Mouse (Mus musculus): ENCODE data around the gene Kmt2d. TPM values are rescaled to one million over a fixed set of nuclear protein-coding genes. Genes with fewer than 3 reads are reported as not detected.

The Kmt2d gene
- total RNA-seq, 4 experiments from 2014 or later = 52.6 to 67.2 (median 59.1) TPM

DNA sequence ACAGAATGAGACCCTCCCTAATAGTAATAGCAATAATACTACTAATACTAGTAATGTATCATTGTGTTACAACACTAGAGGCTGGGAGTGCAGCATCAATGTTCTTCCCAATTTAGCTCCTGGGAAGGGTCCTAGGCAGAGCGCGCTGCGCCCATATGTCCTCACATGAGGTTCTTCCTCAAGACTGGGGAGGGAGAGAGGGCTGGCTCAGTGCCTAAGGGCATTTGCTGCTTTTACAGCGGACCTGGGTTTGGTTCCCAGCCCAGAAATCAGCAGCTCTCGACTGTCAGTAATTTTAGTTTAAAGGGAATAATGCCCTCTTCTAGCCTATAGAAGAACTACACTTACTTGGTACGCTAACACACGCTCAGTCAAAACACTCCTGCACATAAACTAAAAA lies 16.5 kb upstream of the Kmt2d start:
- no peak for DNase-seq (ENCODE audit: low spot score in 2 of 2)

DNA sequence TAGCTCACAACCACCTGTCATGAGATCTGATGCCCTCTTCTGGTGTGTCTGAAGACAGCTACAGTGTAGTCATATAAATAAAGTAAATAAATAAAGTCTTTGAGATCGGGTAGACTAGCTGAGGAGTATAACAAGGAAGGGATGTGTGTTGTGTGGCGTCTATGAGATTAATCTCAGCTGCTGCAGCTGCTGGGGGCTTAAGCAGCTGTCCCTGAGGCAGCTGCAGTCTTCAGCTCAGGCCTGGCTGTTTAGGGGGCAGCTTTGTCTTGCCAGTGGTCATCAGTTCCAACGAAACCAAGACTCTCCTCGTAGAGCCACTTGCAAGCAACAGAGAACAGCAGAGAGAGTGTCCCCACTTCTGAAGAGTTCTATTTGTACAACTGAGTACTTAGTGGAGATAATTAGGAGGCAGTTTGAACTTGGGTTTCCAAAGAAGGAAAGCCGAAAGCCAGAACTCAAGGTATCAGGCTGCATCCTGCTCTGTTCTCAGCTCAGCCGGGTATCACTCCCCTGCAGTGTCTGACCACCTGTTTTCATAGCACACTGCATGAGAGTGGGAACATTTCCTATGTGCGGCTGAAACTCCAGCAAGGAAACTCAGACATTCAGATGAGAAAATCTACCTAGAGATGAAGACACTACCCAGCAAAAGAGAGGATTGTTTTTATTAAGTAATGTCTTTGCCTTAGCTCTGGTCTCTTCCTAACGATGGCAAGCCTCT lies 15.8 kb upstream of the Kmt2d start:
- no peak for DNase-seq (ENCODE audit: low spot score in 2 of 2)

DNA sequence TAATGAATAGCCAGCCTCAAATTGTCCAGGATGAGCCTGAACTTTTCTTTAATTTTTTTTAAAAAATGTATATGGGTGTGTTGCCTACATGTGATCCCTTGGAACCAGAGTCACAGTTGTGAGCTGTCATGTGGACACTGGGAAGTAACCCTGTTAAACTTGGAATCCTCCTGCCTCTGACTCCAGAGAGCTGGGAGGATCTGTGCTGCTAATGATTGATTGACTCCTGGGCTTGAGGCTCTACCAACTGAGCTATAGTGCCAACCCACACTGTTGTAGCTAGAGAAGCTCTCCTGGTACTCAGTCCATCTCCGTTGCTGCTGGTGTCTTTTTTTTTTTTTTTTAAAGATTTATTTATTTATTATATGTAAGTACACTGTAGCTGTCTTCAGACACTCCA lies 13.1 kb upstream of the Kmt2d start:
- DNase-seq (ENCODE audit: low spot score in 2 of 2) = no peak

DNA sequence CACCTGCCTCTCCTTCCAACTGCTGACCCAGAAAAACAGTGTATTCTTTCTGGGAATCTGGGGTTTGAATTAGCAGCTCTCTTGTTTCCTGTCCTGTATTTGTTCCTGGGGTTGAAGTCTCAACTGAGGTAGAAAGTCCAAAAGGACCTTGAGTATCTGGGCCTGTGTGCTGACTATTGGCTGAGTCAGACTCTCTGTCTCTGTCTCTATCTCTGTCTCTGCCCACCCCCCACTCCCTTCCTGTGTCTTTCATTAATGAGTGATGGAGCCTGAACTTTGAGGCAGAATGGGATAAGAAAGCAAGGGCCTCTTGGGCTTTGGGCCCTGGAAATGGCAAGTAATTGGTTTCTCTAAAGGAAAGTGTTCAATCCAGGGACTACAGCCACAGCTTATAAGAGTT lies 12.7 kb upstream of the Kmt2d start:
- no peak for DNase-seq (ENCODE audit: low spot score in 2 of 2)

DNA sequence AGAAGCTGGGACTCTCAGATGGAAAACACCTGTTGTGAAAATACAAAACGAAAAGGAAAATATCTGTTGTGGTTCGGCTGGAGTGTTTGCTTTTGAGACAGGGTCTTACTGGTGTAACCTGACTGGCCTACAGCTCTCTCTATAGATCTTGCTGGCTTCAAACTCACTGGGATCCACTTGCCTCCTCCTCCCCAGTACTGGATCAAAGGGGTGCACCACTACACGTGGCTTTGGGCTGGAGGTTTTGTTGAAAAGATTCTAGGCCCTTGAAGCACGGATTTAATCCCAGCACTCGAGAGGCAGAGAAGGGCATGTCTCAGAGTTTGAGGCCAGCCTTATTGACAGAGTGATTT lies 10.6 kb upstream of the Kmt2d start:
- DNase-seq (ENCODE audit: low spot score in 2 of 2) = no peak

DNA sequence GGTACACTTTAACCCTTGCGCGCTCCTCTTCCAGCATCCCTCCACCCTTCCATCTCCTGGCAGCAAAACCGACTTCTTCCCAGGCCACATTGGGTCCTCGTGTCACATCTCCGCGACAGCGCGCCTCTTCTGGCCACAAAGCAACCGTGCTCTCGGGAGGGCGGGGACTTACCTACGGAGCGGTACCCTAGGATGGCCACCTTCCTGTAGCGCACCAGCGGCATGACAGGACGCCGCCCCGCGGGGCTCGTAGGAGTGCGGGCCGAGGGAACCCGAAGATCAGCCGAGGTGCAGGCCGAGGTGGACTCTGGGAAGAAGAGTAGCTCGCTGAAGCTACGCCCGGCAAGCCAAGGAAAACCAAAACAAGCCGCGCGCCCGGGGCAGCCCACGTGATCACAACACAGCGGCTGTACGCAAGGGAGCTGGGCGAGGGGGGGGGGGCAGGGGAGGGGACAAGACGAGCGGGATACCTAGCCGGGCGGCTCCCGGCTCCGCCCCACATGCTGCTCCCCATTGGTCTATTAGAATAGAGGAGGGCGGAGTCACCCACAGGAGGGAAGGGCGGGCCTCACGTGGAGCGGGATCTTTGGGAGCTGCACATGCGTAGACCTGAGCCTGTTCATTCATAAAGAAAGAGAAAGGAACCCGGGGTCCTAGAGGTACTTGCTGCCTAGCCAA lies 10.1 kb upstream of the Kmt2d start:
- peak; percentile 86 to 93 for DNase-seq (ENCODE audit: low spot score in 2 of 2)

DNA sequence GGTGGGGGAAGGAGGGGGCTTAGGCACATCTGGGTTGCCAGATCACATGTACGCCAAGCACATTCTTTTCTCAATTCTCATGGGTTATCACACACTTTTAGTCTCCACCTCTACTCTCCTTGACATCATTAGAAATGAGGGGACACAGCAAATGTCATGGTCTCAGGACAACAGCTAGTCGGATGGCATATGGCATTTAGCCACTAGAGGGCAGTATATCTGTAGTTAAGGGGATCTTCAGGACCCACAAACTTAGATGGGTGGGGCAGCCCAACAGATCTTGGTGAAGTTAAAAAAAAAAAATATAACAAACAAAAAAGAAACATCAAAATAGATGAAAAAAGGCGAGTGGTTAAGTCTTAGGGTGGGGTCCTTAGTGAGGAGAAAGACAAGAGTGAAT lies 6.3 kb upstream of the Kmt2d start:
- no peak for DNase-seq (ENCODE audit: low spot score in 2 of 2)

DNA sequence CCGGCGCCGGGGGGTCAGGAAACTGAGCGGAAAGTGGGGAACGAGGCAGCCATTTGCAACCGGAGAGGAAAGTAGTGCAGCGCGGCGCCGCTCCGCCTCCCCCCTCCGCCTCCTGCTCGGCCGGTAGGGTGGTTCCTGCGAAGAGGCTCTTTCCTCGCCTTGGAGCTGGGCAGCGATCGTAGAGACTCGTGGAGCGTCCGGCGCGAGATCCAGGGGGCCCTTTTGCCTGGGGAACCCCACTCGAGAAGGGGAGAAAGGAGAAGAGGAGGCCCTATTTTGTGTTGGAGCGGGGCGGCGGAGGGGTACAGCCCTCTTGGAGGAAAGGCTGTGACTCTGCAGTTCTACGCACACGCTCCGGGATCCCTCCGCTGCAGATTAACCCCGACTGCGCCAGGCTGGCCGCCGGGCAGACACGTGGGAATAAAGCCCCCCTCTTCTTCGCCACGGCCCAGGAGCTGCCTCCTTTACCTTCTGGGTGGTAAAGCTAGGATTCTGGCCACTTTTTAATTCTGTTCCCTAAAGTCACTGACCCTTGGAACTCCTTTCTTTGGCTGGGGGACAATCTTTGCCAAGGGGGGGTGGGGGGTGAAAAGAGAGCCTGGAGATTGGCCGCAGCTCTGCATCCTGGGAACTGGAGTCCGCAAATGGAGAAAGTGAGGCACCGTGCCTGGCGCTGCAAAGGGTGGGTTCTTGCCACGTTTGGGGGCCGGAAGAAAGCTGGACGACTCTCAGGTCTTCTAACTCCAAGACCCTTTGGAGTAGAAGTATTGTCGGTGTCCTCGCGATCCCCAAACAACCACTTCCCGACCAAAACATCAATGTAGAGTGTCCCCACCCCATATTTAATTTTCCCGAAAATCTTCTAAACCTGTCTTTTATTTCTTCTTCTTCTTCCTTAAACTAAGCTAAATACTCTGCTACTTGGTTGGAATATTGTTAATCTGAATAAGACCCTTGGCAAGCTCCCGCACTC lies 1.2 kb upstream of the Kmt2d start:
- peak; percentile 91 to 93 for DNase-seq (ENCODE audit: low spot score in 2 of 2)

DNA sequence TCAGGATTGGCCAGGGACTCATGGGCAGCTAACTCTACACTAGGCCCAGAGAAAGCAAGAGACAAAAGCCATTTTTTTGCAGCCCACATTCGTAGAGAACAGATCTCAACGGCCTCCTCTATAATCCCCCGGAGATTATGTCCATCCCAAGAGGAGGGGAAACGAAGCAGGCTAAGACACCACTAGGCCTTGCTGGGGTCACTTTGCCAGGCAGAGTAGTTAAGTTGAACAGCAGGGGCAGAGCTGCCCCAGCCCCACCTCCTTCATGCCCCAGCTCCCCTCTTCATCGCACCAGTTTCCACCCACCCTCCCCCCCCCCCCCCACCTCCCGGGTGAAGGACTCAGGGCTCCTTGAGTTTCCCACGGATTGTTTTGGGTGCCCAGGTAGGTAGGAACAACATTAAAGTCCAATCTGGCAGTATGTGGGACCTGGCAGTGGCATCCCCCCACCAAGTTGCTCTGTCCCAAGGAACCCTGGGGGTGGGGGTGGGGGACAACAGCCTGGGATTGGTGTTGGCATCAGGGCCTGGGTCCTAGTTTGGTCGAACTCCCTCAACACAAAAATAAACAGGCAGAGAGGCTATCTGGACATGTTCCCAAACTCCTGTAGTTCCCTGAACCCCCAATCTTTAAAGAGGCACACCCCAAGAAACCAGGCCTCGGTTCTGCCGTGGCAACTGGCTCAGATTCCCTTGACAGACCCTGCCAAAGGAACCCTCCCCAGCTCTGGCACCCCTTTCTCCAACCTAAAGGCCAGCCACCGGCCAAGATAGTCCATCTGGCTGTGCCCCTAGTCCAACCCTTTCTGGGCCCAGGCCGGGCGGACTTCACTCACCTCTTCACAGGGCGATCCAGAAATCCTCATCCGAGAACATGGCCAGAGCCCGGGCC lies 580 bp downstream of the Kmt2d start:
- DNase-seq (ENCODE audit: low spot score in 2 of 2) = peak in 1 of 2 experiments; percentile 60

DNA sequence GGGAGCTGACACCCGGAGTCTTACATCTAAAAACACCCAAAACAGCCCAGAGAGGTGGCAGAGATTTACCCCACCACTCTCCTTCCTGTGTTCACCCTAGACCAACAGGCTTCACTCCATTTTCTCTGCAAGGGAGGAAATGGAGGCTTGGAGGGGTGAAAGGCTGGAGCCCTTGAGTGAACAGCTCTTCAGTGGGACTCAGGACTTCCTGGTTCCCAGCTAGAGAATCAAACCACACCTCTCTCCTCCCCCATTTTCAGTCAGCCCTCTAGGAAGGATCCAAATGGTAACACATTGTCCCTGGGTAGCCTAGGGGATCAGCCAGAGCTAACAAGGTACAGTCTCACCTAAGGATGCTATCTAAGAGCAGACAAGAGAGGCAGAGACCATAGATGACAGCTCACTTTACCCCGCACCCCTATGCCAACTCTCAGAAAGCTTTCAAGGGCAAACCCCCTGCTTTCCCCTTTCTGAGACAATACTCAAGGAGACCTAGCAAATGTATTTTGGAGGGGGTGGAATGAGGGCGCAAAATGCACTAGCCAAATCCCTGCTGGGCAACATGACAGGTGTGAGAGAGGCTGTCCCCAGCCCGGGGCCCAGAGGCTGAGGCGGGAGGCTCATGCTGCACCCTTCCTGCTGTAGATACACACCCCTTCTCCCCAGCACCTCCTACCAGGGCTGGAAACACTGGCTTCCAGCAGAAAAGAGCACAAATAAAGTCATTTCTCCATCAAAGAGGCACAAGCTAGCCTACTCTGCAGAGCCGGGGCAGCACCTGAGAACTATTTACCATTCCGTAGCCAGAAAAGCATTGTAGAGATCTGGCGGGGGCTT lies 1.4 kb downstream of the Kmt2d start:
- DNase-seq (ENCODE audit: low spot score in 2 of 2) = no peak

DNA sequence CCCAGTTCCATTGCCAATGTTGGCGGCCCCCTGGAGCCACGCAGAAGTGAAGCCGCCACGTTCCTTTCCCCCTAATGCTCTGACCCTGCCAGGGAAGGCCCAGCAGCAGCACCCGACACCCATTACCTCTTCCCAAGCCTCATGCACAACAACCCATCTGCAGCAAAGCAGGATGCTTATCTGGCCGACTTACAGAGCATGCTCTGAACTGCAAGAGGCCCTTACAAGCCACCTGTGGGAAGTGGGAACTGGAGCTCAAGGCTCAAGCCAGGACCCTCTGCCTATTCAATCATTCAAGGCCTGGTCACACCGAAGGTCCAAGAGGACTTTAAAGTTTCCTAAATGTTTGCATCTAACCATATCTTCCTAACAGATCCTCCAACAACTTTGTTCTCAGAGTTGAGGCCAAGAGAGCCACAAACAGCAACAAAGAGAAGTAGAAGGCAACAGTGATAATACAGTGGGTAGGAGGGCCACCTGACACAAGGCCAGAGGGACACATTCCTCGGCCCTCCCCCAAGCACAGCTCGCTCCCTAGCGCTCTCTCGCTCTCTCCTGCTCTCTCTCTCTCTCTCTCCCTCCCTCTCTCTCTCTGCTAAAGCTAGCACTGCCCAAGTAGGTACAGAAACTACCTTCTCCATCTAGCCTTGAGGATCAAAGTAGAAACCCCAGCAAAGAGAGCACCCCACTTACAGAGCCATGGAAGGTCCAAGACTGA lies 2.5 kb downstream of the Kmt2d start:
- no peak for DNase-seq (ENCODE audit: low spot score in 2 of 2)

DNA sequence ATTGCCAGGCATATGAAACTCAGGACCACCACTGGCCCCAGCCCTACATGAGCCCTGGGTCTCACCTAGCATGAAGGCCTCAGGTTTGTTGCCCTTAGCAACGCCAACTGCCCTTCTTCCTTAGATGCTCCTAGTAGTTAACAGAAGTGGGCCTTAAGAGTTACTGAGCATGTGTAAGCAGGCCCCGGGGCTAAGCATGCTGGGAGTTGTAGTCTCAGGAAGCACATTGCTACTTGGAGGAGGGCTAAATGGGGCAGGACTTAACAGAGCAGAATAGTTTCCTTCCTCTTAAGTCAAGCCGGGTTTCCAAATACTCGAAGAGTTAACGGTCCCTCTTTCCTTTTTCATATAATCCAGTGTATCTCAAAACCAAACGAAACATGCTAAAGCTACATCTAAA lies 3.7 kb downstream of the Kmt2d start:
- peak in 1 of 2 experiments; percentile 32 for DNase-seq (ENCODE audit: low spot score in 2 of 2)

DNA sequence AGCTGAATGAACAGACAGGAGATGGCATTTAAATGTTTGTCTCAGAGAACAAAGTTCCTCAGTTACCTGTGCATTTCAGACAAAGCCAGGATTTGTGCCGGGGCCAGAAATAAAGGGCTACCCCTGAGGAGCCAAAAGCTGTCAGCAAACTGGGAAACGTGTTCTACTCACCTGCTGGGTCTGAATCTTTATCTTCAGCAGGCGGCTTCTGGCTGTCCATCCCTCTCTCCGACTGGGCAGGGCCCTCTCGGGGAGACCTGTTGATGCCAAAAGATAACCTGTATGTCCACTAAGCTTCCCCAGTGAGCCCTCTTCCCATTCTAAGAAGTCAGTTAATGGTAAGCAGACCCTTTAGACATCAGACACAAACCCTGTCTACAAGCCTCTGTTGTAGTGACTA lies 4.5 kb downstream of the Kmt2d start:
- no peak for DNase-seq (ENCODE audit: low spot score in 2 of 2)

DNA sequence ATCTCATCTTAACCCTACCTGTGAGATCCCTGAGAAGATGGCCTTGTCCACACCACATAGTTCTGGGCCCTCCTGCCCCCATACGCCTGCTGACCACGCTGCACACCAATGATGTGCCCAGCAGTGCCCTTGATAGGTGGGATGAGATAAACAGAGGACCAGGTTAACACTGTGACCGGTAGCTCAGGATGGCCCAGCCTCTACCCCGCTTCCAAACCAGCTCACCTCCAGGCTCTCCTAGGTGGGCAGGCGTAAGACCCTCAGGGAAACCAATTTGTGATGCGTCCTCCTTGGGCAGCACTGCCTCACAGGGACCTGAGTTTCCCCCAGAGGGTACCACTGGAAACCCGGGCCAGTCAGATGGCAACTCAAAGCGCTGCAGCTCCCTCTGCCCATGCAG lies 5.2 kb downstream of the Kmt2d start:
- DNase-seq (ENCODE audit: low spot score in 2 of 2) = no peak

DNA sequence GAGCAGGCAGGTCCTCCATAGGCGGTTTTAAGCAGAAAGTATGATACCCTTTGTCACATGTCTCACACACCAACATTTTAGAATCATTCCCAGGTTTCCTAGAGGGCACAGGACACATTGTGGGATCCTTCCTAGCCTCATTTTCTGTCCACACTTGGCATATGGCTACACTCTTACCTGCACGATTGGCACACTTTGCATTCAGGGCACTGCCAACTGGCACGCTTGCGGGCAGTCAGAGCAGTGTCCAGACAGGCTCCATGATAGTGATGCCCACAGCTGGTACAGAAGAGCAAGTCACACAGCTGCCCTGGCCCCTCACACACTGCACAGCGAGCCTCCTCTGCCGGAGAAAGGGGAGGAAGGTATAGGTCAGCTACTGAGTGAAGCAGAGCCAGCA lies 6.1 kb downstream of the Kmt2d start:
- DNase-seq (ENCODE audit: low spot score in 2 of 2) = no peak

DNA sequence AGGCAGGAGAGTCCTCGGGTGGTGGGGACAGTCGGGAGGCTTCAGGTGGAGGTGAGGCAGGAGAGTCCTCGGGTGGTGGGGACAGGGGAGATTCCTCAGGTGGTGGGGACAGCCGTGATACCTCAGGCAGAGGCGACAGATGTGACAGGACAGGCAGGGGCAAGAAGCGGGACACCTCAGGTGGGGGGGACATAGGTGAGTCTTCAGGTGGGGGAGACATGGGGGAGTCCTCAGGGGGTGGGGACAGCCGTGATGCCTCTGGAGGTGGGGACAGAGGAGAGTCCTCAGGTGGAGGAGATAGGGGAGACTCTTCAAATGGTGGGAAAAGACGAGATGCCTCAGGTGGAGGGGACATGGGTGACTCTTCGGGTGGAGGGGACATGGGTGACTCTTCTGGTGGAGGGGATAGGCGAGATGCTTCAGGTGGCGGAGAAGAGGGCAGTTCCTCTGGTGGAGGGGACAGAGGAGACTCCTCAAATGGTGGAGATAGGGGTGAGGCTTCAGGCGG lies 7.5 kb downstream of the Kmt2d start:
- no peak for DNase-seq (ENCODE audit: low spot score in 2 of 2)

DNA sequence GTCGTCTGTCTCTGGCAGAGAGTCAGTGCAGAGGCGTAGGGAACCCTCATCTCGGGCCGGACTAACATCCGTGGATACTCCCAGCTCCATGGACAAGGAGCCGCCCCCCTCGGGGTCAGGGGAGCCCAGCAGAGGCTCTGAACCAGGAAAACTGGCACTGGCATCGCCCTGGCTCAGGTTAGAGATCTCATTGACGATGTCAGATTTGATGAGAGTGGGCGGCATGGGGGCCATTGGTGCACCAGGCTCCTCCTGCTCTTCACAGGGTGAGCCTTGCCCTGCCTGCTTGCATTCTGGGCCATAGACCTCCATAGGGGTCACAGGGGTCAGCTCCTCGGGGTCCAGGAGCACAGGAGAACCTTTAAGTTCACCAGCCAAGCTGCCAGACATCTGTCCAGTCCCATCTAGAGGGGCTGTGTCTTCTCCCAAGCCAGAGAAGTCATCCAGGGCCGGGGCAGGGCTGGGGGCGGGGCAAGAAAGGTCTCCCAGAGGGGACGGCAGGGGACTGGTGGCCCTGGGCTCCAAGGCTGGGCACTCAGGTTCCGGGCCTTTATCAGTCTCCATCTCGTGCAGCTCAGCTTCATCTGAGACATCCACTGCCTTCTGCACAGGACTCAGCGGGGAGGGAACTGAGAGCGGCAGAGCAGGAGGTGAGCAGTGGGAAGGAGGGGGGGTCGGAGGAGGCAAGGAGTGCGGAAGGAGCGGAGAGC lies 9.1 kb downstream of the Kmt2d start:
- DNase-seq (ENCODE audit: low spot score in 2 of 2) = no peak

DNA sequence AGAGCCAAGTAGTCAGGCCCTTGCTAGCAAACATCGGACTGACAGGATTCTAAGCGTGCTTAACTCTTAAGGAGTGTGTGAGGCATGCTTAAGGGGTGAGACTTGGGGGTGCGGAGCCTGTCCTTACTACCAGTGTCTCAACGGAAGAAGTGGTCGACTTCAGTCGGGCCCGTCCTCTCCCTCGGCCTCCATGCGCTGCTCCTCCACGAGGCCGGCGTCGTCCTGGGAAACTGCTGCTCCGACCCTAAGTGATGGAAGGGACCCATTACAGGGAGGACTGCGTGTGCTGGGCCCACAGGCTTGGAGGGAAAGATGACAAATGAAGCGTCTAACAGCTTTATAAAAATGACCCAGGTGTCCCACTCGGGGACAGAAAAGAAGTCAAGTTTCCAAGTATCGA lies 10.1 kb downstream of the Kmt2d start:
- no peak for DNase-seq (ENCODE audit: low spot score in 2 of 2)

Measured in gastrocnemius, adult 8-10 months (tissue).